9 mouse cellular contexts compared by ENCODE assay signal in genomic region chr9:45877928-45878327, GRCm38 (mm10). TPM values are rescaled to one million over a fixed set of nuclear protein-coding genes. Genes with fewer than 3 reads are reported as not detected.
DNase-seq lines count a peak whose midpoint lies in the region; ATAC-seq and TF ChIP-seq lines count a peak whose summit lies in the region.
"Had no signal": no experiment of that assay in that cellular context is flagged by ENCODE, and none has a peak within 500 bp of the region (broad histone marks: within the 10 kb centered on the region; RNA-seq: fewer than 3 reads in every experiment).

No protein-coding gene starts in this region.

- H3K4me2 ChIP-seq in kidney, embryonic 14.5 days (replicated peaks; ENCODE audit: low read depth, low read length) = no peak overlapping the region
- no peak overlapping the region for H3K4me2 ChIP-seq in liver, postnatal 0 days (ENCODE audit: low read depth, low read length)
- H3K4me2 ChIP-seq: limb, embryonic 15.5 days had no signal

- no peaks in the 10 kb centered on the region for H3K4me1 ChIP-seq in kidney, embryonic 14.5 days (ENCODE audit: control insufficient read depth, insufficient read depth, low read length)
- H3K4me1 ChIP-seq in ES-E14 (ENCODE audit: control insufficient read depth in 2 of 2, insufficient read depth in 2 of 2, low read length in 2 of 2, poor library complexity in 1 of 2) = no peaks in the 10 kb centered on the region
- no peaks in the 10 kb centered on the region for H3K4me1 ChIP-seq in liver, postnatal 0 days (ENCODE audit: insufficient read depth)
- no peaks in the 10 kb centered on the region for H3K4me1 ChIP-seq in cerebellum, adult 2 months (ENCODE audit: control insufficient read depth, insufficient read depth, low read length)
- H3K4me1 ChIP-seq: limb, embryonic 15.5 days had no signal

- no peaks in the 10 kb centered on the region for H3K27me3 ChIP-seq in kidney, embryonic 14.5 days (ENCODE audit: control insufficient read depth, insufficient read depth, low read length)
- no peaks in the 10 kb centered on the region for H3K27me3 ChIP-seq in liver, postnatal 0 days (ENCODE audit: insufficient read depth, low read length)
- no peaks in the 10 kb centered on the region for H3K27me3 ChIP-seq in cerebellum, adult 2 months (ENCODE audit: control insufficient read depth, insufficient read depth, low read length)
- H3K27me3 ChIP-seq: limb, embryonic 15.5 days had no signal

- no peaks in the 10 kb centered on the region for H3K9me3 ChIP-seq in kidney, embryonic 14.5 days (ENCODE audit: control insufficient read depth, low read length)
- H3K9me3 ChIP-seq in ES-E14 (ENCODE audit: control insufficient read depth, insufficient read depth, low read depth, low read length) = no peaks in the 10 kb centered on the region
- no peaks in the 10 kb centered on the region for H3K9me3 ChIP-seq in liver, postnatal 0 days (ENCODE audit: low read length)
- H3K9me3 ChIP-seq: limb, embryonic 15.5 days had no signal

- H3K4me3 ChIP-seq in kidney, embryonic 14.5 days (ENCODE audit: low read length) = no peak overlapping the region
- H3K4me3 ChIP-seq in ES-E14 (ENCODE audit: insufficient read depth in 1 of 2, low read depth in 1 of 2, low read length in 2 of 2, poor library complexity in 1 of 2, severe bottlenecking in 1 of 2) = no peak overlapping the region
- no peak overlapping the region for H3K4me3 ChIP-seq in liver, postnatal 0 days (ENCODE audit: low read depth, low read length)
- H3K4me3 ChIP-seq in cerebellum, adult 2 months (replicated peaks; ENCODE audit: insufficient read depth, low read depth, low read length) = no peak overlapping the region
- H3K4me3 ChIP-seq: limb, embryonic 15.5 days had no signal

- 84% methylated on average over 2 of the region's 2 CpGs for WGBS in kidney, embryonic 14.5 days
- 67% methylated on average over 2 of the region's 2 CpGs for WGBS in liver, postnatal 0 days (ENCODE audit: insufficient replicate concordance)
- WGBS in cerebellum, adult 2 months = 66% methylated on average over 2 of the region's 2 CpGs

- H3K27ac ChIP-seq in kidney, embryonic 14.5 days (ENCODE audit: low read depth, low read length) = no peak overlapping the region
- no peak overlapping the region for H3K27ac ChIP-seq in ES-E14 (ENCODE audit: insufficient read depth, low read depth, low read length, poor library complexity, severe bottlenecking)
- no peak overlapping the region for H3K27ac ChIP-seq in liver, postnatal 0 days (ENCODE audit: low read depth)
- no peak overlapping the region for H3K27ac ChIP-seq in cerebellum, adult 2 months (ENCODE audit: insufficient read depth, low read length)
- H3K27ac ChIP-seq: limb, embryonic 15.5 days had no signal

- H3K36me3 ChIP-seq in kidney, embryonic 14.5 days (ENCODE audit: control insufficient read depth, insufficient read depth, low read length) = peaks cover 50% of the 10 kb centered on the region; the same call in 1 of the 2 replicates
- H3K36me3 ChIP-seq in ES-E14 (ENCODE audit: control insufficient read depth, insufficient read depth, low read length, poor library complexity, severe bottlenecking) = no peaks in the 10 kb centered on the region
- H3K36me3 ChIP-seq in liver, postnatal 0 days (replicated peaks; ENCODE audit: insufficient read depth, low read length) = peaks cover 42% of the 10 kb centered on the region

- no peak for TF ChIP-seq CTCF in brain, embryonic 14.5 days (IDR thresholded peaks at IDR 0.05; ENCODE audit: borderline replicate concordance, extremely low read depth, insufficient read depth, insufficient read length)
- peak; percentile 48 for TF ChIP-seq CTCF in liver, postnatal 0 days (IDR thresholded peaks at IDR 0.05; ENCODE audit: low read depth)
- TF ChIP-seq CTCF in cerebellum, adult 2 months (IDR thresholded peaks at IDR 0.05; ENCODE audit: borderline replicate concordance, insufficient read depth, low read depth, low read length) = no peak

- peak; percentile 26 for DNase-seq in kidney, adult 11 months
- DNase-seq in ES-E14 (ENCODE audit: low read depth, low spot score) = peak; percentile 19
- peak; percentile 47 for DNase-seq in brain, embryonic 14.5 days (ENCODE audit: low read depth)
- peak; percentile 42 for DNase-seq in liver, postnatal 0 days
- no peak for DNase-seq in cerebellum, adult 2 months

- in situ Hi-C loops in ES-E14 (cut with MboI; ENCODE audit: low sequenced_read_pairs in 2 of 2, unreplicated experiment in 2 of 2) = no loop called here

- ATAC-seq in kidney, embryonic 14.5 days (ENCODE audit: low FRiP score, low TSS enrichment) = no peak
- no peak for ATAC-seq in liver, postnatal 0 days
- no peak for ATAC-seq in cerebellum, adult (ENCODE audit: insufficient number of reproducible peaks, low FRiP score, low TSS enrichment)
- ATAC-seq in monocyte, adult 5-6 weeks (replicated peaks; ENCODE audit: insufficient number of reproducible peaks, low FRiP score, low TSS enrichment, poor library complexity, severe bottlenecking) = no peak

- TF ChIP-seq EP300 in liver, postnatal 0 days (IDR thresholded peaks at IDR 0.05; ENCODE audit: low read depth) = no peak

- TF ChIP-seq POLR2A in brain, embryonic 14.5 days (IDR thresholded peaks at IDR 0.05; ENCODE audit: borderline replicate concordance, extremely low read depth, insufficient read depth, insufficient read length, poor library complexity, severe bottlenecking) = no peak
- no peak for TF ChIP-seq POLR2A in cerebellum, adult 2 months (IDR thresholded peaks at IDR 0.05; ENCODE audit: borderline replicate concordance, insufficient read depth, low read length)

- H3K9ac ChIP-seq in kidney, embryonic 14.5 days (ENCODE audit: low read depth, low read length) = no peak overlapping the region
- no peak overlapping the region for H3K9ac ChIP-seq in ES-E14 (ENCODE audit: insufficient read depth, low read depth, low read length, poor library complexity, severe bottlenecking)
- H3K9ac ChIP-seq in liver, postnatal 0 days (replicated peaks) = no peak overlapping the region
- H3K9ac ChIP-seq: limb, embryonic 15.5 days had no signal

TF ChIP-seq in ES-E14, 5 proteins besides CTCF, POLR2A, EP300 and RAD21:
- no peak for TF ChIP-seq MAFK (IDR thresholded peaks at IDR 0.05; ENCODE audit: insufficient read depth, low read depth, low read length)

RNA-seq across cellular contexts. Expression of gene Pcsk7, which starts 28.4 kb away (rescaled TPM):
- polyA plus RNA-seq in kidney, embryonic 14.5 days (2014; fragmentation: Nextera tagmentation; extraction: Ambion mirVana) = 7.8 and 16.2 TPM in 2 replicates
- total RNA-seq in ES-E14 (2012; rRNA removed) = 21.3 and 33.5 TPM in 2 replicates
- 40.3 and 48.7 TPM in 2 replicates for polyA plus RNA-seq in brain, embryonic 14.5 days (2012; rRNA removed)
- 5.8 and 6.8 TPM in 2 replicates for polyA plus RNA-seq in liver, postnatal 0 days (2015; fragmentation: Nextera tagmentation; extraction: Ambion mirVana)
- 23.5 to 44.2 TPM (median 36.3 TPM) in 3 replicates for total RNA-seq in monocyte, adult 5-6 weeks (2017)
- 32.6 and 33.3 TPM in 2 replicates for polyA plus RNA-seq in cerebellum, adult 2 months (2012; rRNA removed)

RNA-seq across cellular contexts. Expression of gene Rnf214, which starts 28.8 kb away (rescaled TPM):
- 54.0 and 74.3 TPM in 2 replicates for polyA plus RNA-seq in kidney, embryonic 14.5 days (2014; fragmentation: Nextera tagmentation; extraction: Ambion mirVana)
- total RNA-seq in ES-E14 (2012; rRNA removed) = 13.5 and 16.3 TPM in 2 replicates
- 50.6 and 68.0 TPM in 2 replicates for polyA plus RNA-seq in brain, embryonic 14.5 days (2012; rRNA removed)
- polyA plus RNA-seq in liver, postnatal 0 days (2015; fragmentation: Nextera tagmentation; extraction: Ambion mirVana) = 13.0 and 15.9 TPM in 2 replicates
- total RNA-seq in monocyte, adult 5-6 weeks (2017) = 35.0 to 48.8 TPM (median 46.1 TPM) in 3 replicates
- 45.8 and 47.4 TPM in 2 replicates for polyA plus RNA-seq in cerebellum, adult 2 months (2012; rRNA removed)

RNA-seq across cellular contexts. Expression of gene Bace1, which starts 39.5 kb away (rescaled TPM):
- 23.4 and 36.2 TPM in 2 replicates for polyA plus RNA-seq in kidney, embryonic 14.5 days (2014; fragmentation: Nextera tagmentation; extraction: Ambion mirVana)
- total RNA-seq in ES-E14 (2012; rRNA removed) = 13.7 and 18.3 TPM in 2 replicates
- polyA plus RNA-seq in brain, embryonic 14.5 days (2012; rRNA removed) = 39.2 and 52.9 TPM in 2 replicates
- 8.3 and 10.7 TPM in 2 replicates for polyA plus RNA-seq in liver, postnatal 0 days (2015; fragmentation: Nextera tagmentation; extraction: Ambion mirVana)
- 0.29 to 1.1 TPM (median 0.43 TPM) in 3 replicates for total RNA-seq in monocyte, adult 5-6 weeks (2017)
- 68.2 and 76.7 TPM in 2 replicates for polyA plus RNA-seq in cerebellum, adult 2 months (2012; rRNA removed)

RNA-seq across cellular contexts. Expression of gene Cep164, which starts 49.4 kb away (rescaled TPM):
- 24.3 and 30.8 TPM in 2 replicates for polyA plus RNA-seq in kidney, embryonic 14.5 days (2014; fragmentation: Nextera tagmentation; extraction: Ambion mirVana)
- 19.1 and 20.0 TPM in 2 replicates for total RNA-seq in ES-E14 (2012; rRNA removed)
- polyA plus RNA-seq in brain, embryonic 14.5 days (2012; rRNA removed) = 26.5 and 29.6 TPM in 2 replicates
- polyA plus RNA-seq in liver, postnatal 0 days (2015; fragmentation: Nextera tagmentation; extraction: Ambion mirVana) = 6.1 and 6.6 TPM in 2 replicates
- total RNA-seq in monocyte, adult 5-6 weeks (2017) = 10.6 to 16.4 TPM (median 13.0 TPM) in 3 replicates
- 30.5 and 32.5 TPM in 2 replicates for polyA plus RNA-seq in cerebellum, adult 2 months (2012; rRNA removed)

RNA-seq across cellular contexts. Expression of gene Tagln, which starts 57.9 kb away (rescaled TPM):
- polyA plus RNA-seq in kidney, embryonic 14.5 days (2014; fragmentation: Nextera tagmentation; extraction: Ambion mirVana) = 31.5 and 35.9 TPM in 2 replicates
- total RNA-seq in ES-E14 (2012; rRNA removed) = 255 and 575 TPM in 2 replicates
- 5.7 and 7.3 TPM in 2 replicates for polyA plus RNA-seq in brain, embryonic 14.5 days (2012; rRNA removed)
- polyA plus RNA-seq in liver, postnatal 0 days (2015; fragmentation: Nextera tagmentation; extraction: Ambion mirVana) = 3.6 and 5.2 TPM in 2 replicates
- total RNA-seq in monocyte, adult 5-6 weeks (2017) = 0.68 TPM in 1 of 3 replicates, not detected in the others
- polyA plus RNA-seq in cerebellum, adult 2 months (2012; rRNA removed) = 13.2 and 13.7 TPM in 2 replicates

Comparison
In these comparisons a context has a peak if more than half of its experiments do, and no peak if none do; other contexts are left out.
1. DNase-seq: peak in kidney, adult 11 months (single experiment), ES-E14 (single experiment), brain, embryonic 14.5 days (single experiment) and liver, postnatal 0 days (single experiment); none in cerebellum, adult 2 months (0 of 2).